Mouse (Mus musculus): ENCODE results near the gene Tssk2. TPM values are rescaled to one million over a fixed set of nuclear protein-coding genes. Genes with fewer than 3 reads are reported as not detected.

Tssk2 gene
- polyA plus RNA-seq, 1 experiment from 2014 or later = not detected

- Histone ChIP-seq H3K27me3 (ENCODE audit: control insufficient read depth, insufficient read depth, low read depth, low read length) (no peaks in the 10 kb centered on the region; the same call in none of the 2 replicates), H3K4me2 (ENCODE audit: low read depth, low read length) (no peak overlapping the region), H3K9me3 (ENCODE audit: control insufficient read depth, low read length) (no peaks in the 10 kb centered on the region), H3K4me3 (ENCODE audit: low read length) (no peak overlapping the region), H3K4me1 (replicated peaks; ENCODE audit: control insufficient read depth, insufficient read depth, low read length) (peaks cover 4% of the 10 kb centered on the region; the same call in 1 of the 2 replicates), H3K27ac (ENCODE audit: low read length) (no peak overlapping the region), H3K9ac (ENCODE audit: low read length) (no peak overlapping the region), H3K36me3 (ENCODE audit: control insufficient read depth, insufficient read depth, low read length) (no peaks in the 10 kb centered on the region)
- no peak for ATAC-seq (ENCODE audit: low read depth)
- WGBS = 54% methylated on average over 9 of the region's 9 CpGs
These were observed 35.4 kb downstream of the Tssk2 start for GRCm38 (mm10) chr16:17933594-17934444.

DNA sequence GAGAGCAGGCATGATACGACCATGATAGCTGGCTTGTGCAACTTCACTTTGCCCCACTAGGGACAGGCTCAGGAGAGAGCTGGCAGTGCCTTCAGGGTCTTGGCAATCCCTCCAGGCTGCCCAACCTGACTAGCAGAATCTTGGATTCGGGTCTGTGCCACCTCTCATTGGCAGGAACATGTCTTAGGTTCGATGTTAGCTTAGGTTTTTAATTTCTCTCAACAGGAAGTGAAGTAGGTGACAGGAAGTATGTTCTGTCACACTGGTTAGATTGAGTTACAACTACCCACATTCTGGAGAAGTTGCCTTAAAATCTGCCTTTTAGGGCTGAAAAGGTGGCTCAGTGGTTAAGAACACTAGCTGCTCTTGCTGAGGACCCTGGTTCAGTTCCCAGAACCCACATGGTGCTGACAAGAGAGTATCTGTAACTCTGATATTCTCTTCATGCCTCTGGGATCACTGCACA, 36.0 kb downstream of the Tssk2 start:
- 40% methylated on average over 3 of the region's 3 CpGs for WGBS
- no peak for ATAC-seq (ENCODE audit: low read depth)
- H3K9me3 ChIP-seq (ENCODE audit: control insufficient read depth, low read length) = no peaks in the 10 kb centered on the region
- H3K36me3 ChIP-seq (ENCODE audit: control insufficient read depth, insufficient read depth, low read length) = no peaks in the 10 kb centered on the region
- no peak overlapping the region for H3K4me3 ChIP-seq (ENCODE audit: low read length)
- H3K27me3 ChIP-seq (ENCODE audit: control insufficient read depth, insufficient read depth, low read depth, low read length) = no peaks in the 10 kb centered on the region; the same call in none of the 2 replicates
- H3K4me1 ChIP-seq (replicated peaks; ENCODE audit: control insufficient read depth, insufficient read depth, low read length) = peaks cover 8% of the 10 kb centered on the region
- no peak overlapping the region for H3K27ac ChIP-seq (ENCODE audit: low read length)
- no peak overlapping the region for H3K4me2 ChIP-seq (ENCODE audit: low read depth, low read length)
- H3K9ac ChIP-seq (ENCODE audit: low read length) = no peak overlapping the region

DNA sequence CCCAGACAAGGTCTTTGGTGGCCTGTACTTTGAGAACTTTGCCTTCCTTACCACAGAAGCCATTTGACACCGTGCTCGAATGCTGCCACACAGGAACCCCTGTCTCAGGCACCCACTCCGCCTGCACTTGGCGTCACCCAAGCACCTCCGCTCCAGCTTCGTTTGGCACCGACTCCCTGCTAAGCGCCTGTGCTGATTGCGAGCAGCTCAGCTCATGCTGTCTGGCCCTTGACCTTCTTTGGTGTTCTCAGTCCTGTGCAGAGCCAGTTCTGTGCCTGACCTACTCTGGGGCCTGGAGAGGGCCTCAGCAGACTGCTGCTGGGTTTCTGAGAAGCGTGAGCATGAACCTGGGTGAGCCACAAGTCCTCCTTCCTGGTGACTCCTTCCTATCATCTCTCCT, 38.3 kb downstream of the Tssk2 start:
- Histone ChIP-seq H3K4me1 (replicated peaks; ENCODE audit: control insufficient read depth, insufficient read depth, low read length) (peaks cover 9% of the 10 kb centered on the region), H3K27ac (ENCODE audit: low read length) (no peak overlapping the region), H3K9me3 (ENCODE audit: control insufficient read depth, low read length) (no peaks in the 10 kb centered on the region), H3K9ac (ENCODE audit: low read length) (no peak overlapping the region), H3K27me3 (ENCODE audit: control insufficient read depth, insufficient read depth, low read depth, low read length) (no peaks in the 10 kb centered on the region; the same call in none of the 2 replicates), H3K4me2 (ENCODE audit: low read depth, low read length) (no peak overlapping the region), H3K4me3 (ENCODE audit: low read length) (no peak overlapping the region), H3K36me3 (ENCODE audit: control insufficient read depth, insufficient read depth, low read length) (no peaks in the 10 kb centered on the region)
- no peak for ATAC-seq (ENCODE audit: low read depth)
- 75% methylated on average over 10 of the region's 10 CpGs for WGBS

- 58% methylated on average over 7 of the region's 7 CpGs for WGBS
- Histone ChIP-seq H3K27ac (ENCODE audit: low read length) (no peak overlapping the region), H3K4me2 (ENCODE audit: low read depth, low read length) (no peak overlapping the region), H3K4me3 (ENCODE audit: low read length) (no peak overlapping the region), H3K36me3 (ENCODE audit: control insufficient read depth, insufficient read depth, low read length) (no peaks in the 10 kb centered on the region), H3K9me3 (ENCODE audit: control insufficient read depth, low read length) (no peaks in the 10 kb centered on the region), H3K4me1 (replicated peaks; ENCODE audit: control insufficient read depth, insufficient read depth, low read length) (peaks cover 9% of the 10 kb centered on the region), H3K9ac (ENCODE audit: low read length) (no peak overlapping the region), H3K27me3 (ENCODE audit: control insufficient read depth, insufficient read depth, low read depth, low read length) (no peaks in the 10 kb centered on the region; the same call in none of the 2 replicates)
- ATAC-seq (ENCODE audit: low read depth) = no peak
These were observed 39.8 kb downstream of the Tssk2 start for GRCm38 (mm10) chr16:17938187-17938586.

DNA sequence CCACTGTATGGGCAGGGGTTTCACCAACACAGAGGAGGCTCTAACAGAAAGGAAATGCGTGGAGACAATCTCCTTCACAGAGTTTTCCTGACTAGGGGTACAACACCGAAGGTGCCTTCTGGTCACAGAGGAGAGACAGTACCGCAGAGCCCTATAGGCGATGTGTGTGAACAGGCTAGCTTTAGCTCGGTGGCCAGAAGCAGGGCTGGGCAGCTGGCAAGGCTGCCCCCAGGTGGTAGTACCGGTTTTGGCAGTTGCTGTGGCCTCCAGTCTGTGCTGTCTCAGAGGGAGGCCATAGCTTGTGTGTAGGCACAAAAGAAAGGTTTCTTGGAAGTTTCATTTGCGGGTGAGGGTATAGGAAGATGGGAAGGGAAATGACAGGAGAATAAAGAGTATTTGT, 40.4 kb downstream of the Tssk2 start:
- peak; percentile 95 for ATAC-seq (ENCODE audit: low read depth)
- Histone ChIP-seq H3K4me2 (ENCODE audit: low read depth, low read length) (peak overlapping the region; percentile 2), H3K4me1 (replicated peaks; ENCODE audit: control insufficient read depth, insufficient read depth, low read length) (peaks cover 9% of the 10 kb centered on the region), H3K27me3 (ENCODE audit: control insufficient read depth, insufficient read depth, low read depth, low read length) (no peaks in the 10 kb centered on the region; the same call in none of the 2 replicates), H3K36me3 (ENCODE audit: control insufficient read depth, insufficient read depth, low read length) (no peaks in the 10 kb centered on the region), H3K9me3 (ENCODE audit: control insufficient read depth, low read length) (no peaks in the 10 kb centered on the region), H3K4me3 (ENCODE audit: low read length) (no peak overlapping the region; the same call in 1 of the 2 replicates), H3K9ac (ENCODE audit: low read length) (0 out of 2 replicates have a peak overlapping the region, but pooled peaks have one; percentile 22), H3K27ac (ENCODE audit: low read length) (peak overlapping the region; percentile 43)
- 9% methylated on average over 7 of the region's 7 CpGs for WGBS

DNA sequence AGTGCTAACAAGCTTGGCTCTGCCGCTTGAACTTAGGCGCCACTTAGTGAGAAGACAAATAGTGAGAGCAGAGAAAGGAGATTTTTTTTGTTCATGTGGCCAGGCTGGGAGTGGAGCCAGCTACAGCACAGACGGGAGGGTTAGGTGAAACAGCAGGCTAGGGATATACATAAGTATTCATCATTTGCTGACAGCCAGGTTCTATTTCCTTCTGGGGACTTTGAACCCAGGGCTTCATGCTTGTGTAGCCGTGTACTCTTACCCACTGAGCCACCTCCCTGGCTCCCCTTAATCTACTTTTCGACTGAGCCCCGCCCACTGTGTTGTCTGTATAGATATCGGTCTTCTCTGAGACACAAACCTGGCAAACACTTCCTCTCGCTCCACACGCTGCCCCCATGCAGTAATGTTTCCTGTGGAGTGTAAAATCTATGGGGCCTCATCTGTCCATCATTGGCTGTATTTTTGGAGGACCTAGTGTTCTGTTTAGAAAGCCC, 40.9 kb downstream of the Tssk2 start:
- ATAC-seq (ENCODE audit: low read depth) = peak; percentile 72
- 22% methylated on average over 9 of the region's 9 CpGs for WGBS

DNA sequence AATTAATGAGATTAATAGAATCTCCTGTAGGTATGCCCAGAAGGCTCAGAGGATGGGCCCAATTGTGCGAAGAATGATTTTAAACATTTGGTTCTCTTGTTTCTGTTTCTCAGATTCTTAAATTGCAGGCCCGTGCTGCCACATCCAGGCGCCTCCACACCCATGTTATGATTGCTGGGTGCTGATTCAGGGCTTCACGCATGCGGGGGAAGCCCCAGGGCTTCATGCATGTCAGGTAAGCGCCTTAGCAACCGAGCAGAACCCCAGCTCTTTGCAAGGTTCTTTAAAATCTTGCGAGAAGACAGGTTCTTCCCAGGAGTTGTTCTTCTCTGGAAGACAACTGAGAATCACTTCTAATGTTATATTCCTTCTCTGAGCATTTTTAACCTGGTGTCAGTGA, 45.0 kb downstream of the Tssk2 start:
- H3K27me3 ChIP-seq (ENCODE audit: control insufficient read depth, insufficient read depth, low read depth, low read length) = no peaks in the 10 kb centered on the region
- H3K4me1 ChIP-seq (replicated peaks; ENCODE audit: control insufficient read depth, insufficient read depth, low read length) = peaks cover 9% of the 10 kb centered on the region
- H3K4me2 ChIP-seq (ENCODE audit: low read depth, low read length) = no peak overlapping the region
- 60% methylated on average over 8 of the region's 8 CpGs for WGBS
- no peaks in the 10 kb centered on the region for H3K36me3 ChIP-seq (ENCODE audit: control insufficient read depth, insufficient read depth, low read length)
- H3K27ac ChIP-seq (ENCODE audit: low read length) = no peak overlapping the region
- ATAC-seq (ENCODE audit: low read depth) = no peak
- no peaks in the 10 kb centered on the region for H3K9me3 ChIP-seq (ENCODE audit: control insufficient read depth, low read length)
- no peak overlapping the region for H3K4me3 ChIP-seq (ENCODE audit: low read length)
- no peak overlapping the region for H3K9ac ChIP-seq (ENCODE audit: low read length)

More for the DNA sequence above, 40.9 kb downstream of the Tssk2 start:
- H3K27ac ChIP-seq (ENCODE audit: low read length) = peak overlapping the region; percentile 43
- peak overlapping the region; percentile 2; the same call in 1 of the 2 replicates for H3K4me2 ChIP-seq (ENCODE audit: low read depth, low read length)
- no peaks in the 10 kb centered on the region for H3K36me3 ChIP-seq (ENCODE audit: control insufficient read depth, insufficient read depth, low read length)
- no peak overlapping the region; the same call in 1 of the 2 replicates for H3K4me3 ChIP-seq (ENCODE audit: low read length)
- H3K9ac ChIP-seq (ENCODE audit: low read length) = peak overlapping the region; percentile 22; the same call in 1 of the 2 replicates
- H3K9me3 ChIP-seq (ENCODE audit: control insufficient read depth, low read length) = no peaks in the 10 kb centered on the region
- no peaks in the 10 kb centered on the region; the same call in none of the 2 replicates for H3K27me3 ChIP-seq (ENCODE audit: control insufficient read depth, insufficient read depth, low read depth, low read length)
- peaks cover 9% of the 10 kb centered on the region for H3K4me1 ChIP-seq (replicated peaks; ENCODE audit: control insufficient read depth, insufficient read depth, low read length)

DNA sequence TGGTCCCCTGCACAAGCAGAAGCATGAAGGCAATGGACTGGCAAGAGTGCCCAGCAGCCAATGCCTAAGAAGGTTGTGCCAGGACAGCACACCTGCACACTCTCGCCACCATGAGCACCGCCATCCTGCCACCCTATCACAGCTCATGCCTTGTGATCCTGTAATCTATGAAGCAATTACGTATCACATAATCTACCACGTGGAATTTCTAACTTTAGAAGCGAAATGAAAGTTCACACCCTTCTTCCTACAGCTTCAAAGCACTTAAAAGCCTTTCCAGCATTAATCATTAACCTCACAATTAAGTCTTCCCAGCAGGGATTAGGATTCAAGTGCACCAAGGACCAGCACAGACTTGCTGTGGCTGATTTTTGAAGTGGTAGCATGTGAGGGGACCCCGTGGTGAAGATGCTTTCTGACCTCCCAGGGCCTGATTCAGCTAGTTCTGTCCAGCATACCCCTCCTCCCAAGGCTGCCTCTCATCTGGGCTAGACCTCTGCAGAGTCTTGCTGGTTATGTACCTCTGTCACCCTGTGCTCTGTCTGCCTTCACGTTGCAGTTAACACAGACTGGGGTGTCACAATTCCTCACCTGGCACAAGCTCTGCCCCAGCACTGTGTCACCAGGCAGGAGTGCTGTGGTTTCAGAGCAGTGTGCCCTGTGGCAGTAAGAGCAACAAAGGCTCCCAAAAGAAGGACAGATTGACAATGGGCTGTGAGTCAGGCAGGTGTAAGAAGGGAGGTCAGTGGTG, 46.8 kb downstream of the Tssk2 start:
- no peaks in the 10 kb centered on the region for H3K27me3 ChIP-seq (ENCODE audit: control insufficient read depth, insufficient read depth, low read depth, low read length)
- H3K4me2 ChIP-seq (ENCODE audit: low read depth, low read length) = no peak overlapping the region
- 0 out of 2 replicates have a peak overlapping the region, but pooled peaks have one; percentile 1 for H3K9ac ChIP-seq (ENCODE audit: low read length)
- peak; percentile 76 for ATAC-seq (ENCODE audit: low read depth)
- WGBS = 34% methylated on average over 7 of the region's 7 CpGs
- no peak overlapping the region for H3K4me3 ChIP-seq (ENCODE audit: low read length)
- peak overlapping the region; percentile 7; the same call in 1 of the 2 replicates for H3K27ac ChIP-seq (ENCODE audit: low read length)
- no peaks in the 10 kb centered on the region for H3K9me3 ChIP-seq (ENCODE audit: control insufficient read depth, low read length)
- H3K4me1 ChIP-seq (replicated peaks; ENCODE audit: control insufficient read depth, insufficient read depth, low read length) = peaks cover 2% of the 10 kb centered on the region; the same call in 1 of the 2 replicates
- H3K36me3 ChIP-seq (ENCODE audit: control insufficient read depth, insufficient read depth, low read length) = no peaks in the 10 kb centered on the region

All from lung, embryonic 16.5 days (tissue).